Mouse (Mus musculus): ENCODE results near the gene Acvr2b. TPM values are rescaled to one million over a fixed set of nuclear protein-coding genes. Genes with fewer than 3 reads are reported as not detected.
A peak's percentile ranks its signal among the peaks of the same experiment; 100 is the strongest.

Gene Acvr2b
- polyA plus RNA-seq, 1 experiment from 2014 or later, result 6.3 TPM

DNA sequence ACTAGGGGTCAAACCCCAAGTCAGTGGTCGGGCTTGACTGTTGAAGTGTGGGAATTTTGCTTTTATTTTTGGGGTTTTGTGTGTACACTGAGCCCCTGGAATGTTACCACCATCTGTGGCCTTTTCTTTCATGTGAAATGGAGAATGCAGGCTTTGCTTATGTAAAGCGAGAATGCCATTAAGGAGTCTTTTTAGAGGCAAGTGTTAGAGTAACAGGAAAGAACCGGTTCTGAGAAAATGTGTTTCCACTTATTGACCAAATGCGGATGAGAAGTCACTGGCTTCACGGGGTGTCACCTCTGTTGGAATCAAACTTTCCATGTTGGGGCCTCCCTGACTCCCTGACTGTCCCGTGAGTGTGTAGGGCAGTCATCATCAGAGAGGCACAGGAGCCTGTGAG is 26.4 kb upstream of the Acvr2b start:
- H3K27ac ChIP-seq (replicated peaks), result no peak overlapping the region
- no peak for DNase-seq (ENCODE audit: low spot score)
- no peak for ATAC-seq (ENCODE audit: low FRiP score, low TSS enrichment)
- no peak overlapping the region for H3K4me2 ChIP-seq (replicated peaks; ENCODE audit: low read depth)
- no peaks in the 10 kb centered on the region for H3K36me3 ChIP-seq (ENCODE audit: control insufficient read depth, insufficient read depth, low read length)
- no peak overlapping the region for H3K9ac ChIP-seq (ENCODE audit: low read length)
- no peak overlapping the region for H3K4me3 ChIP-seq (ENCODE audit: low read depth, low read length)
- no peaks in the 10 kb centered on the region for H3K9me3 ChIP-seq (ENCODE audit: control insufficient read depth, low read length)
- TF ChIP-seq CTCF (IDR thresholded peaks at IDR 0.05; ENCODE audit: low read depth) (no peak), EP300 (optimal IDR thresholded peaks at IDR 0.05) (no peak)
- WGBS, result 57% methylated on average over 6 of the region's 6 CpGs
- no peaks in the 10 kb centered on the region for H3K27me3 ChIP-seq (ENCODE audit: control insufficient read depth, insufficient read depth, low read length)
- no peaks in the 10 kb centered on the region for H3K4me1 ChIP-seq (replicated peaks; ENCODE audit: control insufficient read depth, insufficient read depth)

DNA sequence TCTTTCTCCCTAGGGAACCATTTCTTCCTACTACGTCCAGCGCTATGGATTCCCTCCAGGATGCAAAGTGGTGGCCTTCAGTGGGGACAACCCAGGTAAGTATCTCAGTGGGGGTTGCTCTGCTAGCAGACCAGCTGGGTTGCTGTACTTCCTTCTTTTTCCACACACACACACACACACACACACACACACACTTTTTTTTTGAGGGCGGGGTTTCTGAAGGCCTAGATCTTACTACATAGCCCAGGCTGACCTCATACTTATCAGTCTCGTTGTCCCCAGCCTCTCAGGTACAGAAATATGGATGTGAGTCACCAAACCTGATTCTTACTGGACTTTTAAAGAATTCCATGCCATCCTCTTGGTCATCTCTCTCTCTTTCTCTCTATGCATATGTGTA is 23.7 kb upstream of the Acvr2b start:
- WGBS, result 81% methylated on average over 4 of the region's 4 CpGs
- no peak for DNase-seq (ENCODE audit: low spot score)
- H3K4me1 ChIP-seq (replicated peaks; ENCODE audit: control insufficient read depth, insufficient read depth), result no peaks in the 10 kb centered on the region

DNA sequence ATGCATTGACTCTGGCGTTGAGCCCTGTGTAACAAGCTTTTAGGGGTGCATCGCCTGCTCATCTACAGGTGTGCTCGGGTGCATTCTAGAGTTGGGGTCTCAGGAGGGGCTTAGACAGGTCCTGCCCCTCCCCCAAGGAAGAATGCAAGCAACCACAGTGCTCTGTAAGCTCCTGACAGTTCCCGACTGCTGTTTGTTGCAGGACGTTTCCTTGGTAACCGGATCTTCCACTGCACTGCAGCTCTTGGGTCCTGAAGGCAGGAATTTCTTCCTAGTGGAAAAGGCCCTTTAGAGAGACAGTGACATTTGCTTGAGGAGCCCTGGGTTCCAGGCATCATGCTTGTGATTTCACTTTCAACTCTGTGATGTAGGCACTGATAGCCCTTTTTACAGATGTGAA is 19.3 kb upstream of the Acvr2b start:
- H3K36me3 ChIP-seq (ENCODE audit: control insufficient read depth, insufficient read depth, low read length), result no peaks in the 10 kb centered on the region
- no peak overlapping the region for H3K9ac ChIP-seq (ENCODE audit: low read length)
- H3K27me3 ChIP-seq (ENCODE audit: control insufficient read depth, insufficient read depth, low read length), result no peaks in the 10 kb centered on the region
- DNase-seq (ENCODE audit: low spot score) (no peak), ATAC-seq (ENCODE audit: low FRiP score, low TSS enrichment) (no peak)
- 56% methylated on average over 6 of the region's 6 CpGs for WGBS
- no peak for TF ChIP-seq EP300 (optimal IDR thresholded peaks at IDR 0.05)
- no peak for TF ChIP-seq CTCF (IDR thresholded peaks at IDR 0.05; ENCODE audit: low read depth)
- H3K9me3 ChIP-seq (ENCODE audit: control insufficient read depth, low read length), result no peaks in the 10 kb centered on the region
- H3K4me2 ChIP-seq (replicated peaks; ENCODE audit: low read depth), result no peak overlapping the region
- no peaks in the 10 kb centered on the region for H3K4me1 ChIP-seq (replicated peaks; ENCODE audit: control insufficient read depth, insufficient read depth)
- H3K4me3 ChIP-seq (ENCODE audit: low read depth, low read length), result no peak overlapping the region
- H3K27ac ChIP-seq (replicated peaks), result no peak overlapping the region

More for the DNA sequence above, 23.7 kb upstream of the Acvr2b start:
- Histone ChIP-seq H3K9me3 (ENCODE audit: control insufficient read depth, low read length) (no peaks in the 10 kb centered on the region), H3K27ac (replicated peaks) (no peak overlapping the region), H3K4me2 (replicated peaks; ENCODE audit: low read depth) (no peak overlapping the region), H3K9ac (ENCODE audit: low read length) (no peak overlapping the region), H3K36me3 (ENCODE audit: control insufficient read depth, insufficient read depth, low read length) (no peaks in the 10 kb centered on the region), H3K27me3 (ENCODE audit: control insufficient read depth, insufficient read depth, low read length) (no peaks in the 10 kb centered on the region), H3K4me3 (ENCODE audit: low read depth, low read length) (no peak overlapping the region)
- ATAC-seq (ENCODE audit: low FRiP score, low TSS enrichment), result no peak
- TF ChIP-seq CTCF (IDR thresholded peaks at IDR 0.05; ENCODE audit: low read depth), result no peak
- TF ChIP-seq EP300 (optimal IDR thresholded peaks at IDR 0.05), result no peak

DNA sequence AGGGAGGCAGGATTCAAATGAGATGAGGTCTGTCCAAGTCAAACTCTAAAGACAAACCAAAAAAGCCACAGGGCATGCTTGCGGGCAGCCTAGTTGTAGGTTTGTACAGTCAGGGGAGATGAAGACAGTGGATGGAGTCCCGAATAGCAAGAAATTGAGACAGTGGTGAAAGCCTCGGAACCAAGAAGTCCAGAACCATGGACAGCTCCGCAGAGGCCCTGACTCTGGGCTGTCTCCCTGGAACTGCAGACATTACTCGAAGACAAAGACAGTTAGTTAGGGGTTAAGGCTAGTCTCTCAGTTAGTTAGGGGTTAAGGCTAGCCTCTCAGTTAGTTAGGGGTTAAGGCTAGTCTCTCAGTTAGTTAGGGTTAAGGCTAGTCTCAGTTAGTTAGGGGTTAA is 13.0 kb upstream of the Acvr2b start:
- DNase-seq (ENCODE audit: low spot score), result peak; percentile 23
- H3K9ac ChIP-seq (ENCODE audit: low read length), result no peak overlapping the region

DNA sequence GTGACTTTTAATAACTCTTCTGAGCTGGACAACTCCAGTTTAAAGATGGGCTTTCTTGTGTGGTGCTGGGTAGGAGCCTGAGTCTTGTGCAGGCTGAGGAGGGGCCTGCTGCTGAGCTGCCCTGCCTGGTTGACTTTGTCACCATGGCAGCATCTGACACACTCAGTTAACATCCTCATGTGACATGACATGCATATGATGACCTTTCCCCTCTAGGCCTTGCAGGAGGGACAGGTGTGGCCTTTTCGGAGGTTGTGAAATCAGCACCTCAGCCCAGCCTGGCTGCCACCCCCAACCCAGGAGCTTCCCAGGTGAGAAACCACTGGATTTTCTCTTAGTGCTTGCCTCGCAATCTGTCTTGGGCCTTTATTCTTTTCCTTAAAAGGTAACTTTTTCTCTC is 11.7 kb upstream of the Acvr2b start:
- no peak overlapping the region for H3K27ac ChIP-seq (replicated peaks)
- ATAC-seq (ENCODE audit: low FRiP score, low TSS enrichment), result no peak

More for the DNA sequence above, 13.0 kb upstream of the Acvr2b start:
- no peaks in the 10 kb centered on the region for H3K27me3 ChIP-seq (ENCODE audit: control insufficient read depth, insufficient read depth, low read length)
- H3K36me3 ChIP-seq (ENCODE audit: control insufficient read depth, insufficient read depth, low read length), result no peaks in the 10 kb centered on the region
- H3K27ac ChIP-seq (replicated peaks), result no peak overlapping the region
- TF ChIP-seq EP300 (optimal IDR thresholded peaks at IDR 0.05), result no peak
- no peak for TF ChIP-seq CTCF (IDR thresholded peaks at IDR 0.05; ENCODE audit: low read depth)
- H3K4me2 ChIP-seq (replicated peaks; ENCODE audit: low read depth), result no peak overlapping the region
- no peak overlapping the region for H3K4me3 ChIP-seq (ENCODE audit: low read depth, low read length)
- H3K9me3 ChIP-seq (ENCODE audit: control insufficient read depth, low read length), result no peaks in the 10 kb centered on the region
- ATAC-seq (ENCODE audit: low FRiP score, low TSS enrichment), result no peak
- no peaks in the 10 kb centered on the region for H3K4me1 ChIP-seq (replicated peaks; ENCODE audit: control insufficient read depth, insufficient read depth)
- 51% methylated on average over 5 of the region's 5 CpGs for WGBS

DNA sequence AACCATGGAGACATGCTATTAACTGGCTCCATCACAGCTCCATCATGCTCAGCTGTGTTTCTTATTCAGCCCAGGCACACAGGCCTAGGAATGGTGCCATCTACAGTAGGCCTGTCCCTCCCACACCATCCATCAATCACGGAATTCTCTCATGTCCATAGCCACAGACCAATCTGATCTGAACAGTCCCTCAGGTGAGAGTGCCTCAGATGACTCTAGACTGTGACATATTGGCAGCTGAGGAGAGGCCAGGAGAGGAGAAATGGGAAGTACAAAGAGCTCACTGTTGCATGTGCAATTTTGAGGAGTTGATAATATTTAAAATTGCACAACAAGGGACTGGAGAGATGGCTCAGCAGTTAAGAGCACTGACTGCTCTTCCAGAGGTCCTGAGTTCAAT is 7.1 kb upstream of the Acvr2b start:
- no peak for ATAC-seq (ENCODE audit: low FRiP score, low TSS enrichment)
- Histone ChIP-seq H3K9ac (ENCODE audit: low read length) (no peak overlapping the region), H3K4me1 (replicated peaks; ENCODE audit: control insufficient read depth, insufficient read depth) (no peaks in the 10 kb centered on the region), H3K9me3 (ENCODE audit: control insufficient read depth, low read length) (no peaks in the 10 kb centered on the region), H3K36me3 (ENCODE audit: control insufficient read depth, insufficient read depth, low read length) (no peaks in the 10 kb centered on the region), H3K4me3 (ENCODE audit: low read depth, low read length) (no peak overlapping the region), H3K27me3 (ENCODE audit: control insufficient read depth, insufficient read depth, low read length) (no peaks in the 10 kb centered on the region), H3K4me2 (replicated peaks; ENCODE audit: low read depth) (no peak overlapping the region), H3K27ac (replicated peaks) (no peak overlapping the region)
- WGBS, result 73% methylated on average over 1 of the region's 1 CpGs
- no peak for TF ChIP-seq CTCF (IDR thresholded peaks at IDR 0.05; ENCODE audit: low read depth)
- TF ChIP-seq EP300 (optimal IDR thresholded peaks at IDR 0.05), result no peak
- no peak for DNase-seq (ENCODE audit: low spot score)

More for the DNA sequence above, 11.7 kb upstream of the Acvr2b start:
- H3K36me3 ChIP-seq (ENCODE audit: control insufficient read depth, insufficient read depth, low read length), result no peaks in the 10 kb centered on the region
- 79% methylated on average over 2 of the region's 2 CpGs for WGBS
- no peak overlapping the region for H3K4me2 ChIP-seq (replicated peaks; ENCODE audit: low read depth)
- TF ChIP-seq CTCF (IDR thresholded peaks at IDR 0.05; ENCODE audit: low read depth) (no peak), EP300 (optimal IDR thresholded peaks at IDR 0.05) (no peak)
- H3K27me3 ChIP-seq (ENCODE audit: control insufficient read depth, insufficient read depth, low read length), result no peaks in the 10 kb centered on the region
- DNase-seq (ENCODE audit: low spot score), result no peak
- no peak overlapping the region for H3K9ac ChIP-seq (ENCODE audit: low read length)
- no peak overlapping the region for H3K4me3 ChIP-seq (ENCODE audit: low read depth, low read length)
- H3K4me1 ChIP-seq (replicated peaks; ENCODE audit: control insufficient read depth, insufficient read depth), result no peaks in the 10 kb centered on the region
- no peaks in the 10 kb centered on the region for H3K9me3 ChIP-seq (ENCODE audit: control insufficient read depth, low read length)
